Mouse (Mus musculus) olfactory bulb, adult 2 months (tissue): ENCODE data around the gene Calb2.

Source experiments
- CTCF ChIP-seq: fragments of 200-500 bp; IDR thresholded peaks from 2 replicates; pipeline ENCODE4 v1.5.1; 2012; ENCODE audit warnings: low read depth, mild to moderate bottlenecking, low read length, moderate library complexity; ENCODE audit not compliant: insufficient read depth
- POLR2A ChIP-seq: fragments of 200-500 bp; IDR thresholded peaks from 2 replicates; pipeline ENCODE4 v1.6.1; 2012; ENCODE audit warnings: mild to moderate bottlenecking, low read depth, low read length, moderate library complexity; ENCODE audit not compliant: insufficient read depth

GRCm38 (mm10) chr8:110172161-110172560, 4.2 kb upstream of the Calb2 start:
- TF ChIP-seq CTCF (no peak), POLR2A (no peak)
